Mouse (Mus musculus) midbrain, embryonic 15.5 days (tissue): Measurements from ENCODE around the gene Pus7l. TPM values are rescaled to one million over a fixed set of nuclear protein-coding genes. Genes with fewer than 3 reads are reported as not detected.
A peak's percentile ranks its signal among the peaks of the same experiment; 100 is the strongest.

Experiments
- ATAC-seq: fragments of 200-750 bp; cut with Nextera tagmentation; replicated peaks from 2 replicates; pipeline ENCODE4 v1.8.0; 2017; ENCODE audit warnings: moderate TSS enrichment
- H3K27ac ChIP-seq: fragments of 300-500 bp; sonication (generic); 2 replicates; pipeline ENCODE4 v1.5.1; 2015; ENCODE audit warnings: mild to moderate bottlenecking, inconsistent platforms
- H3K27me3 ChIP-seq: fragments of 300-500 bp; sonication (generic); replicated peaks from 2 replicates; pipeline ENCODE4 v1.6.1; 2015; ENCODE audit warnings: inconsistent platforms
- H3K36me3 ChIP-seq: fragments of 300-500 bp; sonication (generic); replicated peaks from 2 replicates; pipeline ENCODE4 v1.6.1; 2015; ENCODE audit warnings: inconsistent platforms
- H3K4me1 ChIP-seq: fragments of 300-500 bp; sonication (generic); 2 replicates; pipeline ENCODE4 v1.6.1; 2015; ENCODE audit warnings: inconsistent platforms
- H3K4me2 ChIP-seq: fragments of 300-500 bp; sonication (generic); 2 replicates; pipeline ENCODE4 v1.6.1; 2015; ENCODE audit warnings: inconsistent platforms, mild to moderate bottlenecking, moderate library complexity
- H3K4me3 ChIP-seq: fragments of 300-500 bp; sonication (generic); 2 replicates; pipeline ENCODE4 v1.5.1; 2015; ENCODE audit warnings: mild to moderate bottlenecking, inconsistent platforms
- H3K9ac ChIP-seq: fragments of 300-500 bp; sonication (generic); 2 replicates; pipeline ENCODE4 v1.6.1; 2015; ENCODE audit warnings: mild to moderate bottlenecking, inconsistent platforms
- H3K9me3 ChIP-seq: fragments of 300-500 bp; sonication (generic); 2 replicates; pipeline ENCODE4 v1.6.1; 2016; ENCODE audit warnings: inconsistent platforms
- WGBS: fragments of 180-500 bp; shearing (Covaris S2); methylation state at CpG from one replicate; pipeline ENCODE4 v1.1.7; 2015; ENCODE audit warnings: mixed read lengths; 5-methylcytosine and 5-hydroxymethylcytosine counted together
- polyA plus RNA-seq: library from polyadenylated mRNA; unstranded; fragments of >200 nt; fragmentation: Nextera tagmentation; extraction: Ambion mirVana; gene quantifications from 2 replicates; pipeline ENCODE4 v1.2.1, GENCODE M21; 2015

The Pus7l gene
- 5.1 and 5.2 TPM in 2 replicates for polyA plus RNA-seq

- peak; percentile 99 for ATAC-seq
- peak within 1 kb of the TSS; percentile 70 for H3K27ac ChIP-seq
- under 1% methylated on average over 45 of the region's 45 CpGs for WGBS
- peak within 1 kb of the TSS; percentile 88 for H3K4me3 ChIP-seq
- H3K36me3 ChIP-seq: no peaks in the 10 kb centered on the region
- H3K4me2 ChIP-seq: peak within 1 kb of the TSS; percentile 88
- H3K4me1 ChIP-seq: peaks cover 6% of the 10 kb centered on the region
- H3K9ac ChIP-seq: peak within 1 kb of the TSS; percentile 61
- no peaks in the 10 kb centered on the region for H3K9me3 ChIP-seq
- no peaks in the 10 kb centered on the region for H3K27me3 ChIP-seq
These were observed at the start of gene Pus7l, which contains the start of gene Irak4 for GRCm38 (mm10) chr15:94543409-94544051. Gene Pus7l (minus strand): TSS chr15:94543547. Gene Irak4 (plus strand): TSS chr15:94543643.

DNA sequence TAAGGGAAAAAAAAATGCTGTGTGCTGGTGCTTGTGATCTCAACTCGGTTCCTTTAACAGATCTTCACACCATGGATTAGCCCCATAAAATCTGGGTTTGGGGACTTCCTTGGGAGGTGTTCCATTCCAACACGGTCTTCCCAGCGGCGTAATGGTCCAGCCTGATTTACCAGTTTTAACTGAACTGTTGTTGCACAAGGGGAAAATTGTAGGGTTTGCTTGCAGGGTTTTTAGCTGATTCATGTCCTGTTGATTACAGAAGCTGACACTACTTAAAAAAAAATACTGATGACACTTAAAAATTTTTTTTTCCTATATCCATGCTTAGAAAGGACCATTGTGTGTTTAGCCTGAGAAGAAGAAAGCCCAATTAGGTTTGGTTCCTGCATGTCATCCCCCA, 48.0 kb upstream of the Pus7l start:
- peaks cover 13% of the 10 kb centered on the region for H3K4me1 ChIP-seq
- no peaks in the 10 kb centered on the region for H3K36me3 ChIP-seq
- ATAC-seq: no peak
- no peak overlapping the region for H3K4me2 ChIP-seq
- 88% methylated on average over 4 of the region's 4 CpGs for WGBS
- H3K27me3 ChIP-seq: no peaks in the 10 kb centered on the region
- no peak overlapping the region for H3K27ac ChIP-seq
- H3K9me3 ChIP-seq: no peaks in the 10 kb centered on the region
- no peak overlapping the region for H3K4me3 ChIP-seq
- H3K9ac ChIP-seq: no peak overlapping the region

DNA sequence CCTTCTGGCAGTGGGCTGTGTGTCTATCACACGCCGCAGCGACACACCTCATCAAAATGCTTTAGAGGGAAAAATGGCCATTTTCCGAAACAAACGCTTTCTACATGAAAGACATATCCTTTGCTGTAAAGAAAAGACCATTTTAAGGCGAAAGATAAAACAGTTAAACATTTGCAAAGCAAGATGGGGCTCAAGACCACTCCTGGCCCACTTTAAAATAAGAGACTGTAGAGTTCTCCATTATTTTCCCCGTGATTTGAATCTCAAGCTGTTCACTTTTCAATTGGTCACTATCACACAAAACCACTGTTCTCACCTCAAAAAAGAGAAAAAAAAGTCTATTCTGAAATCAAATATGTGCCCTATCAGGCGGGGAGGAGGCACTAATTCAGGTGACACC, 46.7 kb upstream of the Pus7l start:
- WGBS: 11% methylated on average over 8 of the region's 8 CpGs
- peak; percentile 40; the same call in 1 of the 2 replicates for ATAC-seq
- H3K4me1 ChIP-seq: peaks cover 13% of the 10 kb centered on the region
- peak overlapping the region; percentile 65 for H3K27ac ChIP-seq
- H3K4me2 ChIP-seq: peak overlapping the region; percentile 52
- no peaks in the 10 kb centered on the region for H3K9me3 ChIP-seq
- no peaks in the 10 kb centered on the region for H3K36me3 ChIP-seq
- peak overlapping the region; percentile 98 for H3K4me3 ChIP-seq
- H3K9ac ChIP-seq: peak overlapping the region; percentile 35; the same call in 1 of the 2 replicates
- no peaks in the 10 kb centered on the region for H3K27me3 ChIP-seq

DNA sequence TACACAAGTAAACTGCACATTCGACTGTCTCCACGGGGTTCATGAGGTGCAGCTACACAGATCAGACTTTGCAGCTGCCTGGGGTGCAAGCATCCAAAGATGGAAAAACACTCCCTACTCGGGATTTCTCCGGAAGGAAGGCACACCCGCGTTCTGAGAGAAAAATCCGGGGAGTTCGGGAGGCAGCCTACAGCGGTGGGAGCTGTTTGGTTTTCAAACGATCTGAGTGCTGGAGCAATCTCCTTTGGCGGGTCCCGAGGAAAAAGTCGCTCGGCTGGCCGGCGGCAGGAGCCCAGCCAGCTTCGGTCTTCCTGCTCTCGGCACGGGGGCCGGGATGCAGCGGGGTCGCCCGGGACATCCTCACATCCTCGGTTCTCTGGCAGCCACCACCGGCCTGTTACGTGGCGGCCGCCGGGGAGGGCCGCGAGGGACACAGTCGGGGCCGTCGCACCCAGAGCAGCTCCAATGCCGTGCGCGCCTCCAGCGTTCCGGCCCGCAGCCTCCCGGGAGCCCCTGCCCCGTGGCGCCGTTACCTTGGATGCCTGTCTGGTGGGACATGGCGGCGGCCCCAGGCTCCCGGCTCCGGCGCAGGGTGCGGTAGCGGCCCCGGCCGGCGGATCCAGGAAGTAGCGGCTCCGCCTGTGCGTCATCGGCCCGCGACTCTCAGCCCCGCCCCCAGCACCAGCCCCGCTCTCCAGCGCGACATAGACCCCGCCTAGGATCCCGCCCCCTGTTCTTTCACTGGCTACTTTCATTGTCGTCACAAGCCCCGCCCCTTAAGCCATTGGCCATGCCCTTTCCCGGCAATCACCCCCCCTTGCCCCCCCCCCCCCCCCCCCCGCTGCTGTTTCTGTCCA, 46.1 kb upstream of the Pus7l start, which contains the start of gene Twf1:
TSS of gene Twf1 (minus strand) at position 671 of the 857 bp plus-strand sequence.
- peak; percentile 99 for ATAC-seq
- no peaks in the 10 kb centered on the region for H3K9me3 ChIP-seq
- peak within 1 kb of the TSS; percentile 88 for H3K27ac ChIP-seq
- no peaks in the 10 kb centered on the region for H3K27me3 ChIP-seq
- peak within 1 kb of the TSS; percentile 69 for H3K4me2 ChIP-seq
- peak within 1 kb of the TSS; percentile 91 for H3K9ac ChIP-seq
- peaks cover 5% of the 10 kb centered on the region; the same call in 1 of the 2 replicates for H3K36me3 ChIP-seq
- peaks cover 13% of the 10 kb centered on the region for H3K4me1 ChIP-seq
- H3K4me3 ChIP-seq: peak within 1 kb of the TSS; percentile 98
- WGBS: under 1% methylated on average over 65 of the region's 70 CpGs

DNA sequence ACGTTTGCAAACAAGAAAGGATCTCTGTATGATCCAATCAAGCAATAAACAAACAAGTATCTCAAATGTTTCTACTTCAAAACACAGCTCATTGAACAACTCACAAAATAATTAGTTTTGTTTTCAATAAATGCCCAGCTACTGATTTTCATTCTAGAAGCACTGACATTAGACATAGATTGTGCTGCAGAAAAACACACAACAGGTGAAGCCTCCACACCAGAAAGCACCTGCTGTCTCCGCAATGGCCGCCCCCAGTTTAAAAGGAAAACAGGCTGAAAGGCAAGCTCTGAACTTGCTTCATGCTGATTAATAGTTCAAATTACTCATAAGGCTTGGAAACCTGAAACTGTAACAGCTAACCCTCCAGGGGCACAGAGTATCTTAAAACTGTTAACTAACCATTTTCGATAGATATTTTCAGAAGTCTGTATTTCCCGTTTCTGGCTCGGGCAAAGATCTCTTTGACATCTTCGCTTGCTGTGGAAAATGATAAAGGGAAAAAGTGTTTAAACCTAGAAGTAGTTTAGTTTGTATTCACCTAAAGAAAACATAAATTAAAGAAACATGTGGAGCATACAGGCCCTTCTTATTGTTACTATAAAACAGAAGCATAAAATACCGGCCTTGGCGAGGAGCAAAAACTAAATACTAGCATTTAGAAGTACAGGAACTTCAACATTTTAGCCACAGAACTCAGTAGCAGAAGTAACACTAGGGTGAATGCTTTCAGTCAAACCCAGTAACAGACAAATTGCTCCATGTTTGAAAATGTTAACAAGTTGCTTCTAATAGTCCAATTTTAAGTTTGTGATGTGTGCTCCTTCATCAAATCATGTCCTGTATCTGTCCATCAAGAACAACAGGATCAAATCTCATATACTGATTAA, 44.7 kb upstream of the Pus7l start:
- no peaks in the 10 kb centered on the region for H3K9me3 ChIP-seq
- ATAC-seq: no peak
- no peaks in the 10 kb centered on the region for H3K27me3 ChIP-seq
- H3K27ac ChIP-seq: no peak overlapping the region
- WGBS: 86% methylated on average over 9 of the region's 9 CpGs
- no peak overlapping the region for H3K4me3 ChIP-seq
- H3K4me2 ChIP-seq: peak overlapping the region; percentile 69
- peaks cover 18% of the 10 kb centered on the region for H3K36me3 ChIP-seq
- H3K9ac ChIP-seq: no peak overlapping the region
- peaks cover 13% of the 10 kb centered on the region for H3K4me1 ChIP-seq

GRCm38 (mm10) chr15:94584738-94585137, 41.4 kb upstream of the Pus7l start:
- Histone ChIP-seq H3K4me1 (peaks cover 13% of the 10 kb centered on the region), H3K27ac (no peak overlapping the region), H3K9me3 (no peaks in the 10 kb centered on the region), H3K9ac (no peak overlapping the region), H3K36me3 (peaks cover 45% of the 10 kb centered on the region), H3K4me2 (no peak overlapping the region), H3K27me3 (no peaks in the 10 kb centered on the region), H3K4me3 (no peak overlapping the region)
- WGBS: 80% methylated on average over 4 of the region's 4 CpGs
- ATAC-seq: no peak

DNA sequence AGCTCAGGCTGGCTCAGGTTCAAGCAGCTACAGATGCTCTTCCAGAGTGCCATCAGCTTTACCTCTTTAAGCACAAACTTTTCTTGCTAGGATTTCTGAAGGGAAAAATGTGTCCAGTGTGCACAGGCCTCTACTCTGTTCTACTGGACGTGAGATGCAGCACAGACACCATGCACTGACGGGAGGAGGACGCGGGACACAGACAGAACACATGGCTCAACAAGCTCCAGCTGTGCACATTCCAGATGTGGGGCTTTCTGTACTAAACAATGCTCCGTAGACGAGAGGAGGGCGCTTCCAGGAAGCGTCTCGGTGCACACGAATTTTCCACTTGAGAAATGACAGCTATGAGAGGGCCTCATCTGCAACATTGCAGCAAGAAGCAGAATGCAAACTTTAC, 39.8 kb upstream of the Pus7l start:
- Histone ChIP-seq H3K4me2 (no peak overlapping the region), H3K27me3 (no peaks in the 10 kb centered on the region), H3K4me3 (no peak overlapping the region), H3K9ac (no peak overlapping the region), H3K27ac (no peak overlapping the region), H3K36me3 (peaks cover 49% of the 10 kb centered on the region), H3K4me1 (peaks cover 5% of the 10 kb centered on the region), H3K9me3 (no peaks in the 10 kb centered on the region)
- no peak for ATAC-seq
- 92% methylated on average over 10 of the region's 10 CpGs for WGBS

DNA sequence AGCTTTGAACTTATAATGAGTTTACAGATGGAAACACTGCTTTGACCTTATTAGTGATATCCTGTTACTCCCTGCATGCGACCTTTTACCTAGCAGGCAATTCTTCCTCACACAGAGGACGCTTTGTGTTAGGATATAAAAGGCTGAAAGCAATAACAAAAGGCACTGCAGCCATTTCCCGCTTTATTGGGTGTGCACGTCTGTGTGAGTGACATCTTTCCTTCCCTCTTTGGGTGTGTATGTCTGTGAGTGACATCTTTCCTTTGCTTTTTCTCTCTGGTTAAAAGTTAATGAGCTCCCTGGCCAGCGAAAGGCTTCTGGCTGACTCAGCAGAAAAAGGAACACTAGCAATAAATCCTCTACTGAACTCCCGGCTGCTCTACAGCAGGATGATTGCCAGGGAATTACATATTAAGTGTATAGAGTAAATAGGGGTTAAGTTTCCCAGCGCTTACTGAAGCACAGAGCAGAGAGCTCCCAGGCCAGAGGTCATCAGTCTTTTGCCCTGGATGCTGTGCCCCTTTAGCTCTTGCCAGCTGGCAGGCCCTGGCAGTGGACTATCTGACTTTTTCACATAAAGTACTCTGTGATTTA, 38.8 kb upstream of the Pus7l start:
- no peak for ATAC-seq
- Histone ChIP-seq H3K4me3 (no peak overlapping the region), H3K9ac (no peak overlapping the region), H3K9me3 (no peaks in the 10 kb centered on the region), H3K36me3 (peaks cover 49% of the 10 kb centered on the region), H3K4me1 (no peaks in the 10 kb centered on the region), H3K4me2 (no peak overlapping the region), H3K27ac (no peak overlapping the region), H3K27me3 (no peaks in the 10 kb centered on the region)
- 60% methylated on average over 7 of the region's 7 CpGs for WGBS

DNA sequence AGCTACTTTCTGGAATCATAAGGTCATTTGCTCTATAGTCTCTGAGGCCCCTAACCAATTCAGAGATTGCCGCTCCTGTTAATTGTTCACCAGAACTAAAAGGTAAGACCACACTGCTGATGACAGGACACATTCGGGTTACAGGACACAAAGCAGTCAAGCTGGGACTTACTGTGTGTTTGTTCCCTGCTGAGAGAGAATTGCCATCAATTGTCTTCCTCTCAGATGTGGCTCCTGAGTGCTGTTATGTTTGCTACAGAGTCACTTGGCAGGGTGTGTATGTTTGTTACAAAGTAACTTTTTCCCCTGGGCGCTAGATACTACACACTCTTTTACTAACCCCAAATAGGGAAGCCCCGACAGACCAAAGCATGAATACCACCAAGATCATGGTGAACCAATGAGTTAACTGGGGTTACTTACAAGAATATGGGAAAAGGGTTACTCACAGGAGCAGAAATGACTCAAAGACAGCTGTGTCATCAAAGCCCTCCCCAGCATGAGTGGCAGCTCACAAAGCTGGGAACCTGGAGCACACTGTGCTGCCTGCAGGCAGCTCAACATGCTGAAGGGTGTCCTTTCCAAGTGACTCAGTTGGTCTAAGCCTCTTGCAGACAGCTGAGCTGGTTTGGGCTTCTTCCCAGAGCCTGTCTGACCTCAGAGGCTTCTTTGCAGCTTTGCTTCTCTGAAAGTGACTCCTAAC, 31.4 kb upstream of the Pus7l start:
- Histone ChIP-seq H3K27ac (no peak overlapping the region), H3K9me3 (no peaks in the 10 kb centered on the region), H3K36me3 (peaks cover 5% of the 10 kb centered on the region), H3K4me3 (no peak overlapping the region), H3K4me1 (no peaks in the 10 kb centered on the region), H3K27me3 (no peaks in the 10 kb centered on the region), H3K9ac (no peak overlapping the region), H3K4me2 (no peak overlapping the region)
- WGBS: 79% methylated on average over 4 of the region's 4 CpGs
- no peak for ATAC-seq

- 65% methylated on average over 8 of the region's 8 CpGs for WGBS
- no peak overlapping the region for H3K27ac ChIP-seq
- no peak for ATAC-seq
- H3K27me3 ChIP-seq: no peaks in the 10 kb centered on the region
- no peaks in the 10 kb centered on the region for H3K36me3 ChIP-seq
- H3K9me3 ChIP-seq: no peaks in the 10 kb centered on the region
- no peak overlapping the region for H3K4me3 ChIP-seq
- H3K4me1 ChIP-seq: no peaks in the 10 kb centered on the region
- H3K9ac ChIP-seq: no peak overlapping the region
- no peak overlapping the region for H3K4me2 ChIP-seq
These were observed 29.4 kb upstream of the Pus7l start for GRCm38 (mm10) chr15:94572746-94573145.

DNA sequence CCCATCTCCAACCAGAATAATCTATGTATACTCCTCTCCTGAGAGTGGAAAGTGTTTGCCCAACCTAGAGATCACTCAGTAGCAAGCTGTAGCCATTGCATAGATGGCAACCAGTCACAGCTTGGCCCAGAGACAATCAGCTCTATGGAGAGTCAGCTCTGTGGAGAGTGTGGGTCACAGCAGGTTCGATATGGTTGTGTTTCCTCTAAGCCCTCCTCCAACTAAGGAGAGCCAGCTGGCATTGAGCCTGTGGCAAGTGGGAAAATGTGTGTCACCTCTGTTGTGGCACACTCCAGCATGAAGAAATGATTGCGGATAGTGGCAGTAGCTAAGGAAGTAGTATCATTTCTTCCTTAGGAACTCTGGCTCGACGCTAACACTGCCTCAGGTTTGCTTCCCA, 28.2 kb upstream of the Pus7l start:
- Histone ChIP-seq H3K4me1 (no peaks in the 10 kb centered on the region), H3K9me3 (no peaks in the 10 kb centered on the region), H3K27me3 (no peaks in the 10 kb centered on the region), H3K4me3 (no peak overlapping the region), H3K9ac (no peak overlapping the region), H3K27ac (no peak overlapping the region), H3K4me2 (no peak overlapping the region), H3K36me3 (no peaks in the 10 kb centered on the region)
- 91% methylated on average over 4 of the region's 4 CpGs for WGBS
- ATAC-seq: no peak
